Mouse (Mus musculus) urinary bladder, adult 2 months (tissue): ENCODE data around the gene Ntn1. TPM values are rescaled to one million over a fixed set of nuclear protein-coding genes. Genes with fewer than 3 reads are reported as not detected.

Source experiments
- DNase-seq: peaks from one replicate; pipeline ENCODE4 v3.0.0; 2022; ENCODE audit warnings: low spot score
- polyA plus RNA-seq: library from polyadenylated mRNA; depleted of rRNA; stranded (reverse); fragments of >200 nt; gene quantifications from 2 replicates; pipeline ENCODE4 v1.2.3, GENCODE M21; 2012; rRNA removed

Gene Ntn1
- polyA plus RNA-seq, 1 experiment = 17.7 TPM

DNA sequence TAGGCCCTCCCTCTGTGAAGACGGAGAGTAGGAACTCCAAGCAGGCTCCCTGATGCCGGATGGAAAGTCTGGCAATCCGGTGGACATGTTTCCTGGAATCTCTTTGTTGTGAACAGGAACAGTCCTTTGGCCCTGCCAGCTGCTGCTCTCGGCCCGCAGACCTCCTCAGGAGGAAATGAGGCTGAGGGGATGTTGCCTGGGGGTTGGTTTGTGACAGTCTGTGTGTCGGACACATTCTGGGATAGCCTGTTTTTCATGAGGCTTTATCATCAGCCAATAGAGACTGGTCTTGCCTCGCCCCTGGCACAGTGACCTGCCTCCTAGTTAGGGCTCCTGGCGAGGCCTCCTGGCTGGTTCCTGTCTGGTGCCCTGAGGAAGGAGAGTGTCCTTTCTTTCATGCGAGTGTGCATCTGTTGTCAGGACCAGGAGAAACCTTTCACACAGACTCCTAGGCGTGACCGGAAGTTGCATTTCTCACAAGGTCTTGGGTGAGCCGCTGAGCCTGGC lies 211.9 kb downstream of the Ntn1 start:
- DNase-seq = no peak

DNA sequence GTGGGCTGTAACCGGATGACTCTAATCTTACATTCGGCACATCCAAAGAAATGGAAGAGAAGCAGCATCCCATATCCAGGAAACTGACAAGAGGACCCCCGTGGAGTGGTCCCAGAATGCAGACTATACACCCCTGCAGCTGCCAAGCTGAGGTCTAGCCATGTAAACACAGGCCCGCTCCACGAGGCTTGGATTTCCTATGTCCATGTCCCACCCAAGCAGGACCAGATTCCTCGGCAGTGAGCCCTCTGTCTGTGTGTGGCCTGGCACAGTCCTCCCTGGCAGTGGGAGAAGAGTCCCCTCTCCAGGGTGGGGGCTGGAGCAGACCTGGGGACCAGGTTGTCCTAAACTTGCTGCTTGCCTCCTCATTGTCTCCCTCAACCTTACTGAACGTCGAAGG lies 213.4 kb downstream of the Ntn1 start:
- no peak for DNase-seq

DNA sequence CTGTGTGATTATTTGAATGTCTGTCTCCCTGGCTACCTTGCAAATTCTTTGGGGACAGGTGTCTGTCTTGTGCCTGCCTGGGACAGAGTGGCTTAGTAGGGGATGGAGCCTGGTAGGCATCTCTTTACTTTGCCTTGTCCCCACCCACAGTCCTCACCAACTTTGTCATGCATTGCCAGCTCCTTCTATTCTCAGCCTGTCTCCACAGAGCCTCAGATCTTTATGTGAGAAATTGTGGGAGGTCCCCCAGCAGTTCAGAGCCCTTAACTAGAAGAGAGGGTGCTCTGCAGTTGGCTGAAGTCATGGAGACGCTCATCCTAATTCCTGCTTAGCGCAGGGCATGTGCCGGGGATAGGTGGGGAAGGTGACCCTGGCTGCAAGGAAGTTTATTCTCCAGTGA lies 215.0 kb downstream of the Ntn1 start:
- no peak for DNase-seq

DNA sequence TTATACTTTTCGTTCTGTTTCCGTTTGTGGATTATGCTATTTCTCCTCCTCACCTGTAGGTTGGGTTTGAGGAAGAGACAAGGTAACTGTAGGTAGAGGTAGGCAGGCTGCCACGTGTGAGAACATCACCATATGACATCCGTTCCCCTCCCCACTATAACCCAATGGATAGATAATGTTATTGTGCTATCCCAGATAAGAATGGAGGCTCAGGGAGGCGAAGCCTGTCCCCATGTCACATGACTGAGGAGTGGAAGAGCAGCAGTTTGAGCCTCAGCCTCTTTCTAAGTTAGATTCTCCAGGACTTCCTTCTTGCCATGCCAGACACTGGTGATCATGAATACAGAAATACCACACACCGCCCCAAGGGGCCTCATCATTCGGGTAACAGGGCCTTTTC lies 223.2 kb downstream of the Ntn1 start:
- no peak for DNase-seq

DNA sequence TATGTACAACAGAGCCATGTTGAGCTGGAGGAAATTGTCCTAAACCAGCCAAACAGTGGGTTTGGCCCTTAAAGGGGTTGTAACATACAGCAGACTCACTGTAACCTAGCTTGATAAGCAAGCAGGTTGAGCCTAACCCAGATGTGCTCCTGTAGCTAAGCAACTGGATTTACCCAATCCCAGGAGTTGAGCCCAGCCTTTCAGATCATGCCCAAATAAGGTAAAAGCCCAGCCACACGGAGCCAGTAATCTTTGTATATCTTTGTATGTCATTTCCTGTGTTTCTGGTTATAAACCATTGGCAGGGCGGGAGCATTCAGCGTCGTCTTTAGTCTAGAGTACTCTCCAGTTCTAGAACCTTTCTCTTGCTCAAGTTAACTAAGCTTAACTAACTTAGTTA lies 224.1 kb downstream of the Ntn1 start:
- DNase-seq = no peak

DNA sequence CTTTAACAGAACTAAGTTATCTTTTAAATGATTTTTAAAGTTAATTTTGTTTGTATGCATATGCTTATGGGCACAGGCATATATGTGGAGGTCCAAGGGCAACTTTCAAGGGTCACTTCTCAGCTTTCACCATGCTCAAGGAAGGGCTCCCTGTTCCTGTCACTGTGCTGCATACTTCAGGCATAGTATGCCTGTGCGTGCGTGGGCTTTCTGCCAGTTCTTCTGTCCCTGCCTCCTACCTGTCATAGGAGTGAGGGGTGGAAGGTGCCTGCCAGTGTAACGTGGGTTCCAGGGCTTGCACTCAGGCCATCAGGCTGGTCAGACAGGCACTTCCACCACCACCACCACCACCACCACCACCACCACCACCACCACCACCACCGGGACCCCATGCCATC lies 228.0 kb downstream of the Ntn1 start:
- DNase-seq = no peak

DNA sequence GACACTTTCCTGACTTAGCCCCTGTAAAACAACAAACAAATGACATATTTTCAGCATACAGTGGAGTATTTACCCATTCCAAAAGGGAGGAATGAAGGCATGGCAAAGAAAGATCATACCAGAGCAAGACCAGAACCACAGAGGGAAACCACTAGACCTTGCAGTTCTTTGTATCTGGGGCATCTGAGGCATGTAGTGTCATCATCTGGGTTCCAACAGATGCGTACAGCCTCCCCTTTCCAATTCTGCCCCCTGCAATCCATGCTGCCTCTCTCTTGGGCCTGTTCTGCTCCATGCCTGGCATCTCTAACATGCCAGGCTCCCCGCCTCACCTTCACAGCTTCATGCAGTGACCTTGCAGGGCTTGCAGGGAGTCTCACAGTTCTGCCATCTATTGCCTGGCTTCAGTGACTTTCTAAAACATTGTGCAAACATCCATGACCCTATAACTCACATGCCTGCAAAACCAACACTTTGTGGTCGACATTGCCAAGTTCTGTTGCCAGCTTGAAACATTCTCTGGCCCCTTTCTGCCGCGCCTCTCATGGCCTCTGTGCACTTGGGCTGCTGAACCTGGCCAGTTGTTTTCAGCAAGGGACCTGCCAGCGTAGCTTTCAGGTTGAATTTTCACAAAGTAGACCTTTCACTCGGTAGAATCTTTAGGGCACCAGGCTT lies 228.5 kb downstream of the Ntn1 start:
- no peak for DNase-seq

DNA sequence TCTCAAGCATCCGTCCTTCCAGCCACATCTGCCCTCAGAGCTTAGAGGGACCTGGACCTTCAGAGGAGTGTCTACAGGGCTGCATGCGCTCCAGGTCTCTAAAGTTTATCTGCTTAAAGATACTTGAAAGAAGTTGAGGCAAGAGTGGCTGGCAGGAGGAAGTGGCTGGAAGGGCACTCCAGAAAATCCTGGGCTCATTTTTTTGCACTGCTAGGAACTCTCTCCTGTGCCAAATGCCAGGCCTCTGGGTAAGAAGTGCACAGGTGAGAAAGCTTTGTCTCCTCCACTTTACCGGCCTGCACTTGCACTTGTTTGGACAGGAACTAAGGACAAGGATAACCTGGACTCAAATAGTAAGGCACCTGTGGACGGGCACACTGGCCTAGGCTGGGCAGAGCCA lies 232.2 kb downstream of the Ntn1 start:
- no peak for DNase-seq

DNA sequence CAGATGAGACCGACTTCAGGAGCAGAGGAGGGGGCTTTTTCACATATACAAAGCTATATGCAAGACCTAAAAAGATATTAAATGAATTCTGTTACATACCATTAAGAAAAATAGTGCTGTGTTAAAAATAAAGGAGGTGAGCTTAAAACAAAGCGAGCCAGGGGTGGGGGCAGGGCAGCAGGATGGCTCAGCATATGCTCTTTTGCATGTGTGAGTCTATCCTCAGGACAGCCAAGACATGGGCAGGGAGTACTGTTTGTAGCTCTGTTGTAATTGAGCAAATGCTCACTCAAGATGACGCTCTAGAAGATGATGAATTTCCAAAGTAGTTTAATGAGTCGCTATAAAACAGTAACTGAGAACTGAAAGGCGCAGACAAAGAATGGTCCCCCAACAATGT lies 236.2 kb downstream of the Ntn1 start:
- no peak for DNase-seq

DNA sequence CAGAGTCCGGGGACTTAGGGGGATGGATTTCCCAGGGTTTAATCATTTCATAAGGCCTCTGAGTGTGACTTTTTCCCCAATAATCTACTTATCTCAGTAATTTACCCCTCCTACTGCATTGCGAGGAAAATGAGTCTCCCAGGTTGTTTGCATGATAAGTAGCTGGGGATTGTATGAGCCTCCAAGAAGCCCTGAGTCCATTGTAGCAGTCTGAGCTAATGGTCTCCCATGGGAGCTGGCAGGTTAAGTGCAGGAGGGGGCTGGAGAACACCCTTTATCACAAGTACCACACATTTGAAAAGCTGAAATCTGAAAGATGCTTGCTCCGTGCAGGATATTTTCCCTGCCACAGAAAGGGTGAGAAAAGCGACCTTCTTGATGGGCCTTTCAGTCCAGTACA lies 240.8 kb downstream of the Ntn1 start:
- no peak for DNase-seq

Other genes with a start within 250 kb of the Ntn1 start
- 1.5 and 2.5 TPM in 2 replicates for gene Pik3r5, start 31.3 kb upstream of the Ntn1 start, polyA plus RNA-seq
- gene Pik3r6, start 102.2 kb upstream of the Ntn1 start, polyA plus RNA-seq = 2.5 TPM in 2 replicates
- 1.0 and 1.6 TPM in 2 replicates for gene Mfsd6l, start 155.4 kb upstream of the Ntn1 start, polyA plus RNA-seq
- gene Ccdc42, start 186.2 kb upstream of the Ntn1 start, polyA plus RNA-seq = 0.16 and 0.22 TPM in 2 replicates